Mouse (Mus musculus) CH12.LX (cell line): ENCODE data around the gene Dram2. TPM values are rescaled to one million over a fixed set of nuclear protein-coding genes. Genes with fewer than 3 reads are reported as not detected.
"Not testable (repeated sequence)": the region's sequence is repeated elsewhere in the genome, so short reads cannot be mapped to it uniquely, and the experiment has no call there.

Source experiments
- DNase-seq: peaks from one replicate; pipeline ENCODE4 v3.0.0-alpha.2; 2013; ENCODE audit errors: extremely low read depth
- H3K27ac ChIP-seq: 2 replicates; pipeline ENCODE4 v1.5.1; 2012; ENCODE audit warnings: low read depth, mild to moderate bottlenecking, control low read depth, moderate library complexity; ENCODE audit not compliant: insufficient read depth
- H3K27me3 ChIP-seq: replicated peaks from 2 replicates; pipeline ENCODE3; 2012; ENCODE audit warnings: inconsistent platforms
- H3K36me3 ChIP-seq, 2 experiments: replicated peaks in 1 of 2; 2 replicates each; pipeline versions ENCODE3 to v1.6.1; 2012; ENCODE audit warnings: inconsistent platforms in 1 of 2, low read length in 1 of 2, mild to moderate bottlenecking in 1 of 2, mixed read lengths in 1 of 2, moderate library complexity in 1 of 2; ENCODE audit not compliant: control insufficient read depth in 1 of 2, insufficient read depth in 1 of 2
- H3K4me1 ChIP-seq, 2 experiments: 2 replicates each; pipeline ENCODE4 v1.6.1; 2012; ENCODE audit warnings: inconsistent platforms in 1 of 2, moderate library complexity in 1 of 2; ENCODE audit not compliant: insufficient read depth in 2 of 2, control insufficient read depth in 1 of 2
- H3K4me2 ChIP-seq: 2 replicates; pipeline ENCODE4 v1.6.1; 2012; ENCODE audit warnings: low read depth, mild to moderate bottlenecking, control low read depth; ENCODE audit not compliant: poor library complexity, insufficient read depth, severe bottlenecking
- H3K4me3 ChIP-seq, 3 experiments: fragments of 150-350 bp in 1 of 3; sonication (generic) in 1 of 3; replicated peaks in 1 of 3; 2 replicates each; pipeline versions ENCODE3 to v1.5.1; 2011 to 2012; ENCODE audit warnings: low read depth in 2 of 3, low read length in 2 of 3, mild to moderate bottlenecking in 2 of 3, moderate library complexity in 2 of 3, control low read depth in 1 of 3, improper control_type of control experiment in 1 of 3, inconsistent platforms in 1 of 3, mixed read lengths in 1 of 3; ENCODE audit not compliant: poor library complexity in 1 of 3
- H3K79me2 ChIP-seq: replicated peaks from 2 replicates; pipeline ENCODE4 v1.6.1; 2012; ENCODE audit warnings: mild to moderate bottlenecking, moderate library complexity; ENCODE audit not compliant: control insufficient read depth, poor library complexity, insufficient read depth, severe bottlenecking; ENCODE audit errors: extremely low read depth
- H3K9ac ChIP-seq: 2 replicates; pipeline ENCODE4 v1.6.1; 2012; ENCODE audit warnings: low read depth, mild to moderate bottlenecking, control low read depth, moderate library complexity; ENCODE audit not compliant: insufficient read depth
- H3K9me3 ChIP-seq: replicated peaks from 2 replicates; pipeline ENCODE3; 2012; ENCODE audit warnings: low read length, inconsistent platforms, mixed read lengths
- BHLHE40 ChIP-seq: IDR thresholded peaks from 2 replicates; pipeline ENCODE4 v1.6.1; 2011; ENCODE audit warnings: mild to moderate bottlenecking, low read depth, low read length, improper control_type of control experiment
- CHD1 ChIP-seq: IDR thresholded peaks from 2 replicates; pipeline ENCODE4 v1.6.1; 2012; ENCODE audit warnings: low read depth, low read length, improper control_type of control experiment, inconsistent platforms
- CHD2 ChIP-seq: IDR thresholded peaks from 2 replicates; pipeline ENCODE4 v1.6.1; 2011; ENCODE audit warnings: low read length, improper control_type of control experiment
- CTCF ChIP-seq, 2 experiments: IDR thresholded peaks in 1 of 2; conservative IDR thresholded peaks in 1 of 2; 2 replicates each; pipeline ENCODE4 v1.5.1; 2011 to 2012; ENCODE audit warnings: low read depth in 2 of 2, low read length in 2 of 2, improper control_type of control experiment in 1 of 2, inconsistent platforms in 1 of 2, mild to moderate bottlenecking in 1 of 2, moderate library complexity in 1 of 2
- ELF1 ChIP-seq: IDR thresholded peaks from 2 replicates; pipeline ENCODE4 v1.6.1; 2014; ENCODE audit warnings: low read depth, mild to moderate bottlenecking, inconsistent platforms, low read length, improper control_type of control experiment
- EP300 ChIP-seq: IDR thresholded peaks from 2 replicates; pipeline ENCODE4 v1.6.1; 2011; ENCODE audit warnings: low read length, improper control_type of control experiment
- GABPA ChIP-seq: IDR thresholded peaks from 2 replicates; pipeline ENCODE4 v1.6.1; 2012; ENCODE audit warnings: low read depth, low read length, improper control_type of control experiment, inconsistent platforms; ENCODE audit not compliant: insufficient replicate concordance
- IRF4 ChIP-seq: IDR thresholded peaks from 2 replicates; pipeline ENCODE4 v1.6.1; 2014; ENCODE audit warnings: low read depth, mild to moderate bottlenecking, inconsistent platforms, low read length, improper control_type of control experiment
- JUN ChIP-seq: IDR thresholded peaks from 2 replicates; pipeline ENCODE4 v1.6.1; 2011; ENCODE audit warnings: low read depth, mild to moderate bottlenecking, low read length, improper control_type of control experiment, moderate library complexity; ENCODE audit not compliant: insufficient read depth
- JUND ChIP-seq: conservative IDR thresholded peaks from 2 replicates; pipeline ENCODE4 v1.6.1; 2011; ENCODE audit warnings: low read depth, low read length, improper control_type of control experiment
- KAT2A ChIP-seq: IDR thresholded peaks from 2 replicates; pipeline ENCODE4 v1.6.1; 2012; ENCODE audit warnings: low read length, improper control_type of control experiment, inconsistent platforms; ENCODE audit not compliant: insufficient replicate concordance
- MAFK ChIP-seq: IDR thresholded peaks from 2 replicates; pipeline ENCODE4 v1.6.1; 2011; ENCODE audit warnings: low read length, improper control_type of control experiment; ENCODE audit not compliant: insufficient replicate concordance
- MAX ChIP-seq: IDR thresholded peaks from 2 replicates; pipeline ENCODE4 v1.6.1; 2011; ENCODE audit warnings: low read length, improper control_type of control experiment
- MAZ ChIP-seq: IDR thresholded peaks from 2 replicates; pipeline ENCODE4 v1.6.1; 2012; ENCODE audit warnings: low read depth, mild to moderate bottlenecking, inconsistent platforms, low read length, improper control_type of control experiment, moderate library complexity
- MXI1 ChIP-seq: IDR thresholded peaks from 2 replicates; pipeline ENCODE4 v1.6.1; 2011; ENCODE audit warnings: mild to moderate bottlenecking, low read depth, low read length, improper control_type of control experiment
- MYC ChIP-seq: IDR thresholded peaks from 2 replicates; pipeline ENCODE4 v1.6.1; 2011; ENCODE audit warnings: low read depth, mild to moderate bottlenecking, improper control_type of control experiment, low read length
- NELFE ChIP-seq: IDR thresholded peaks from 2 replicates; pipeline ENCODE4 v1.6.1; 2011; ENCODE audit warnings: low read depth, low read length, improper control_type of control experiment
- NRF1 ChIP-seq: IDR thresholded peaks from 2 replicates; pipeline ENCODE4 v1.6.1; 2014; ENCODE audit warnings: low read depth, mild to moderate bottlenecking, inconsistent platforms, low read length, improper control_type of control experiment, moderate library complexity
- PAX5 ChIP-seq: IDR thresholded peaks from 2 replicates; pipeline ENCODE4 v1.6.1; 2012; ENCODE audit warnings: low read length, inconsistent platforms, mixed read lengths
- RCOR1 ChIP-seq: conservative IDR thresholded peaks from 2 replicates; pipeline ENCODE4 v1.6.1; 2012; ENCODE audit warnings: low read depth, mild to moderate bottlenecking, inconsistent platforms, low read length, improper control_type of control experiment
- SMC3 ChIP-seq: IDR thresholded peaks from 2 replicates; pipeline ENCODE4 v1.6.1; 2011; ENCODE audit warnings: low read depth, low read length, improper control_type of control experiment
- TBP ChIP-seq: conservative IDR thresholded peaks from 2 replicates; pipeline ENCODE4 v1.6.1; 2011; ENCODE audit warnings: low read depth, low read length, improper control_type of control experiment
- TCF12 ChIP-seq: IDR thresholded peaks from 2 replicates; pipeline ENCODE4 v1.6.1; 2014; ENCODE audit warnings: low read depth, mild to moderate bottlenecking, inconsistent platforms, low read length, improper control_type of control experiment
- UBTF ChIP-seq: IDR thresholded peaks from 2 replicates; pipeline ENCODE4 v1.6.1; 2012; ENCODE audit warnings: low read depth, mild to moderate bottlenecking, inconsistent platforms, low read length, improper control_type of control experiment, moderate library complexity
- USF1 ChIP-seq: IDR thresholded peaks from 2 replicates; pipeline ENCODE4 v1.6.1; 2014; ENCODE audit warnings: low read depth, mild to moderate bottlenecking, inconsistent platforms, low read length, improper control_type of control experiment
- ZC3H11A ChIP-seq: IDR thresholded peaks from 2 replicates; pipeline ENCODE4 v1.6.1; 2012; ENCODE audit warnings: low read depth, mild to moderate bottlenecking, inconsistent platforms, low read length, improper control_type of control experiment
- ZMIZ1 ChIP-seq: IDR thresholded peaks from 2 replicates; pipeline ENCODE4 v1.6.1; 2012; ENCODE audit warnings: low read depth, mild to moderate bottlenecking, inconsistent platforms, low read length, improper control_type of control experiment
- dilution Hi-C: fragments of 300-500 bp; cut with MboI; formaldehyde crosslinking; loops from 2 replicates; pipeline ENCODE4 v1.14.3; 2020; ENCODE audit warnings: low sequenced_read_pairs; ENCODE audit not compliant: extremely low pct_unique_long_range_greater_than_20kb, extremely low pct_ligation_motif_present
- in situ Hi-C: fragments of 300-500 bp; cut with MboI; formaldehyde crosslinking; loops from 3 replicates; pipeline ENCODE4 v1.14.3; 2019; ENCODE audit warnings: low sequenced_read_pairs, low pct_ligation_motif_present, low pct_unique_long_range_greater_than_20kb, mixed read lengths
- polyA plus RNA-seq: library from polyadenylated mRNA; unstranded; fragments of >175 nt; gene quantifications from 2 replicates; pipeline ENCODE4 v1.2.1, GENCODE M21; 2012; ENCODE audit warnings: low read depth; ENCODE audit not compliant: insufficient read length
- total RNA-seq, 2 experiments: library from RNA; depleted of rRNA; stranded (reverse); fragments of 300-350 nt in 1 of 2; fragments of >200 nt in 1 of 2; gene quantifications; 2 replicates each; pipeline ENCODE4 v1.2.3; 2012 to 2014

The Dram2 gene
- total and polyA plus RNA-seq, 3 experiments: 20.3 to 62.4 (median 51.2) TPM

GRCm38 (mm10) chr3:106579296-106579695 is 31.7 kb downstream of the Dram2 start:
- Histone ChIP-seq H3K4me2 (no peak overlapping the region), H3K4me3 (no peak overlapping the region), H3K36me3 (peaks cover 0 to 2% of the 10 kb centered on the region in 2 experiments), H3K27ac (no peak overlapping the region), H3K9ac (no peak overlapping the region), H3K27me3 (no peaks in the 10 kb centered on the region), H3K9me3 (no peaks in the 10 kb centered on the region), H3K4me1 (no peaks in the 10 kb centered on the region), H3K79me2 (no peaks in the 10 kb centered on the region)
- in situ Hi-C loops (no loop called here), dilution Hi-C loops (no loop called here)
- TF ChIP-seq GABPA: no peak
- no peak for TF ChIP-seq KAT2A
- no peak for TF ChIP-seq IRF4
- TF ChIP-seq MAX: no peak
- TF ChIP-seq MYC: no peak
- no peak for TF ChIP-seq USF1
- TF ChIP-seq MAZ: no peak
- no peak for TF ChIP-seq TCF12
- no peak for TF ChIP-seq BHLHE40
- no peak for TF ChIP-seq JUN
- TF ChIP-seq CTCF (conservative IDR thresholded peaks at IDR 0.05 in 1 of 2, IDR thresholded peaks at IDR 0.05 in 1 of 2; ENCODE audit: low read depth in 2 of 2, low read length in 2 of 2): no peak
- TF ChIP-seq CHD1: no peak
- no peak for TF ChIP-seq SMC3
- TF ChIP-seq PAX5: no peak
- DNase-seq: no peak

- H3K4me1 ChIP-seq, H3K9ac ChIP-seq, dilution Hi-C loops, H3K4me2 ChIP-seq, H3K9me3 ChIP-seq, H3K27me3 ChIP-seq, H3K79me2 ChIP-seq, in situ Hi-C loops, DNase-seq, H3K4me3 ChIP-seq, H3K36me3 ChIP-seq, H3K27ac ChIP-seq: not testable (repeated sequence)
Observed at GRCm38 (mm10) chr3:106593631-106594030, 46.0 kb downstream of the Dram2 start.

- DNase-seq: peak; percentile 53
- Histone ChIP-seq H3K4me3 (no peak overlapping the region), H3K4me1 (peaks cover 12 to 39% of the 10 kb centered on the region in 2 experiments), H3K79me2 (no peaks in the 10 kb centered on the region), H3K27ac (no peak overlapping the region), H3K4me2 (no peak overlapping the region), H3K9ac (no peak overlapping the region), H3K9me3 (no peaks in the 10 kb centered on the region), H3K27me3 (no peaks in the 10 kb centered on the region), H3K36me3 (no peaks in the 10 kb centered on the region)
- dilution Hi-C loops: no loop called here
- in situ Hi-C loops: no loop called here
- TF ChIP-seq USF1: no peak
- TF ChIP-seq RCOR1: no peak
- no peak for TF ChIP-seq NELFE
- TF ChIP-seq MAZ: no peak
- no peak for TF ChIP-seq JUN
- TF ChIP-seq NRF1: no peak
- no peak for TF ChIP-seq SMC3
- no peak for TF ChIP-seq MXI1
- no peak for TF ChIP-seq JUND
- TF ChIP-seq CHD2: no peak
- TF ChIP-seq ZMIZ1: no peak
- TF ChIP-seq ZC3H11A: peak; percentile 12; the same call in 1 of the 2 replicates
- no peak for TF ChIP-seq PAX5
- no peak for TF ChIP-seq TBP
- TF ChIP-seq EP300: no peak
- TF ChIP-seq ELF1: 0 out of 2 replicates have a peak, but pooled peaks have one; percentile 18
- no peak for TF ChIP-seq UBTF
- peak; percentile 92 for TF ChIP-seq MAFK
Observed at GRCm38 (mm10) chr3:106618103-106618502, 70.5 kb downstream of the Dram2 start.
